Mouse (Mus musculus) activated CD4-positive, CD25-positive, alpha-beta regulatory T cell (primary cell): Measurements from ENCODE around the gene Mief1. TPM values are rescaled to one million over a fixed set of nuclear protein-coding genes. Genes with fewer than 3 reads are reported as not detected.

Experiments used
- polyA plus RNA-seq, 2 experiments: library from polyadenylated mRNA; unstranded; fragments of 100-300 nt; shearing (Covaris generic); gene quantifications; one replicate each; pipeline ENCODE4 v1.2.1; 2017

The Mief1 gene
- 10 to 100 TPM; 20.5 to 24.5 TPM for polyA plus RNA-seq

GRCm38 (mm10) chr15:80233733-80234509, at the start of gene Mief1:
Gene Mief1, plus strand, starts transcription at chr15:80234018.

DNA sequence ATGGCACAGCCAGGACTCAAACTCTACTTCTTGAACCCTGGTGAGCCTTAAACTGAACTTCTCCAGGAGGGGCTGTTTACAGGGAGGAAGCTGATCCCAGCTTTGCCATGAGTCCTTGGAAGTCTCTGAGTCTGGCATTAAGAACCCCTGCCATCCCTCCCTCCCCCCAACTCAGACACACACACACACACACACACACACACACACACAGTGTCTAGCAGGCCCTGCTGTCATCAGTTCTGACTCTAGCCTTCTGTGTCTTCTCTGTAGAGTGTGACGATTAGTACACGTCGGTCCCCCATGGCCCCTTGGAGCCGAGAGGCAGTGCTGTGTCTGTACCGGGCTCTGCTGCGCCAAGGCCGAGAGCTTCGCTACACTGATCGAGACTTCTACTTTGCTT, 1.7 kb downstream of the Mief1 start, which contains the start of gene AC140267.1:
Gene AC140267.1, plus strand, starts transcription at position 301 of the 400 bp plus-strand sequence.

DNA sequence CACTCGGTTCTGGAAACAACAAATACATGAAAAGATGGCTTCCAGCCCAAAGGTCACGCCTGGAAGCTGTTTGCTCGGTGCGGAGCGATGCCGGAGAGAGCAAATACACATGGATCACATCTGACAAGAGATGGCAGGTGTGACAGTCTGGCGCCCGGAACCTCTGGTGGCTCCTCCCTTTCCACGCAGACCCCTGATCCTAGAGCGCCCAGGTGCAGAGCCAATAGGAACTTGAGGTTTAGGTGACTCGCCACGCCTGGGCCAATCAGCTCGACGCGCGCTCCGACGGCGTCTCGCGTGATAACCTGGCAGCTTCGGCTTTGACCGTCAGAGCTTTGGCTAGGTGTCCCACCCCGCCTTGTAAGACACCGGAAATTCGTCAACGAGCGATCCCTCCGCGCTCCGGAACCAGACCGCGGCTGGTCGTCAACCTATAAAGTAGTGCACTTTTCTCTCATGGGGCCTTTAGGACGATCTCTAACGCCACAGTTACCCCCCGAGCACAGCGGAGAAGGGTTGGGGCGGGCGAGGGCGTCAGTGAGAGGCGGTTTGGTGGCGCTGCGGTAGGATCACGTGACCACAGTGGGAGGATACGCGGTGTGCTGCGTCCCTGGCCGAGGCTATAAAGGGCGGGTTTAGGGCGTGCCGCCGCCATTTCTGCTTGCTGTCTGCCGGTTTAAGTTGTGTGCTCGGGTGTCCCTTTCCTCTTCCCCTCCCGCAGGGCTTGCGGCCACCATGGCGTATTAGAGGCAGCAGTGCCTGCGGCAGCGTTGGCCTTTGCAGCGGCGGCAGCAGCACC, 21.2 kb downstream of the Mief1 start, which contains the start of gene Atf4:
Gene Atf4, plus strand, starts transcription at position 338 of the 799 bp plus-strand sequence.

GRCm38 (mm10) chr15:80263610-80264575, 30.1 kb downstream of the Mief1 start, which contains the start of gene Rps19bp1:
Gene Rps19bp1, minus strand, starts transcription at chr15:80264315.

GRCm38 (mm10) chr15:80286851-80287415, 53.1 kb downstream of the Mief1 start, which contains the start of gene Cacna1i:
Gene Cacna1i, plus strand, starts transcription at chr15:80287238.

Other genes with a start within 250 kb of the Mief1 start
- gene Pdgfb, start 219.0 kb upstream of the Mief1 start, polyA plus RNA-seq, result 1 to 10 TPM in 1 of 2 experiments, under 1 TPM in 1; 0.38 to 1.7 TPM
- gene Syngr1, start 142.7 kb upstream of the Mief1 start, polyA plus RNA-seq, result under 1 TPM; 0.60 to 0.93 TPM
- gene Rpl3, start 142.2 kb upstream of the Mief1 start, polyA plus RNA-seq, result 1,000 to 10,000 TPM; 1,222 to 2,349 TPM
- 10 to 100 TPM; 17.2 to 23.3 TPM for gene Tab1, start 100.9 kb upstream of the Mief1 start, polyA plus RNA-seq
- gene Mgat3, start 60.3 kb upstream of the Mief1 start, polyA plus RNA-seq, result not detected
- gene AC140267.1, start 1.8 kb downstream of the Mief1 start, polyA plus RNA-seq, result not detected
- gene Atf4, start 21.2 kb downstream of the Mief1 start, polyA plus RNA-seq, result 10 to 100 TPM; 79.7 to 98.2 TPM
- gene Rps19bp1, start 30.3 kb downstream of the Mief1 start, polyA plus RNA-seq, result 10 to 100 TPM; 30.3 to 37.1 TPM
- gene Cacna1i, start 53.2 kb downstream of the Mief1 start, polyA plus RNA-seq, result under 1 TPM; 0.06 to 0.26 TPM